In the genomic region with DNA sequence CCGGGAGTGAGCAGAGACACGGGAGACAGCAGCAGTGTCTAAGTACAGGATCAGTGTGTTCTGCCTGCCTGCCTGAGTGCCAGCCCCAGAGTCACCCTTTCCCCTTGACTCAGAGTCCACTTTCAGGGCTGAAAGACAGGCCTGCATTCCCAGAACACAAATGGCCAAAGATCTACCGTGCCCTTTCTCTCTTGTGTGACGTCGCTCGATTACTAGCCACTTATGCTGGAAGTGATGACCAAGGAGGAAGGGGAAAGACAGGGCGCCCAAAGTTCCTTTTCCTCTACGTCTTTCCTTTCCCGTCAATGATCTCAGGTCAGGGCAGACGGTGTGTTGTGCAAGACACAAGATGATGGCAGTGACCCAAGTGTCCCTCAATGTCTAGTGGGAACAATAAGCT, we compare ENCODE assay signal across 16 mouse cellular contexts.
DNase-seq lines count a peak whose midpoint lies in the region; ATAC-seq and TF ChIP-seq lines count a peak whose summit lies in the region.
"Had no signal": no experiment of that assay in that cellular context is flagged by ENCODE, and none has a peak within 500 bp of the region (broad histone marks: within the 10 kb centered on the region; RNA-seq: fewer than 3 reads in every experiment).

No protein-coding gene starts in this region.

- TF ChIP-seq CTCF in heart, adult 2 months (IDR thresholded peaks at IDR 0.05): no peak
- no peak for TF ChIP-seq CTCF in kidney, adult 2 months (conservative IDR thresholded peaks at IDR 0.05; ENCODE audit: insufficient read depth, insufficient read length, low read depth, low read length)
- TF ChIP-seq CTCF in lung, adult 2 months (IDR thresholded peaks at IDR 0.05; ENCODE audit: insufficient read depth, low read length): no peak

- 33% methylated on average over 10 of the region's 10 CpGs for WGBS in heart, adult 2 months
- WGBS in kidney, adult 2 months: 43% methylated on average over 10 of the region's 10 CpGs
- 40% methylated on average over 10 of the region's 10 CpGs for WGBS in lung, adult 2 months
- 82% methylated on average over 10 of the region's 10 CpGs for WGBS in forebrain, embryonic 12.5 days

- intact Hi-C loops in heart, adult 2 months (cut with DNase I): no loop called here

- no peak overlapping the region for H3K4me3 ChIP-seq in heart, adult 2 months
- no peak overlapping the region for H3K4me3 ChIP-seq in kidney, adult 2 months (ENCODE audit: insufficient read depth, low read depth, low read length)
- H3K4me3 ChIP-seq in lung, adult 2 months (replicated peaks; ENCODE audit: extremely low read depth, low read depth, low read length): no peak overlapping the region
- H3K4me3 ChIP-seq in forebrain, embryonic 12.5 days (replicated peaks): no peak overlapping the region
- H3K4me3 ChIP-seq: embryonic facial prominence, embryonic 13.5 days; hindbrain, embryonic 12.5 days; midbrain, embryonic 10.5 days had no signal

- H3K4me1 ChIP-seq in heart, adult 2 months (ENCODE audit: control insufficient read depth, insufficient read depth, low read length): peaks cover 19% of the 10 kb centered on the region
- H3K4me1 ChIP-seq in kidney, adult 2 months (ENCODE audit: control insufficient read depth, insufficient read depth, low read length): peaks cover 15% of the 10 kb centered on the region
- H3K4me1 ChIP-seq in lung, adult 2 months (ENCODE audit: control insufficient read depth, insufficient read depth, low read length): peaks cover 2% of the 10 kb centered on the region; the same call in 1 of the 2 replicates
- no peaks in the 10 kb centered on the region for H3K4me1 ChIP-seq in forebrain, embryonic 12.5 days
- H3K4me1 ChIP-seq: hindbrain, embryonic 12.5 days had no signal

- peaks cover 2% of the 10 kb centered on the region; the same call in 1 of the 2 replicates for H3K36me3 ChIP-seq in heart, adult 2 months (ENCODE audit: control insufficient read depth, insufficient read depth, low read length)
- H3K36me3 ChIP-seq in kidney, adult 2 months (ENCODE audit: control insufficient read depth, insufficient read depth, low read length): no peaks in the 10 kb centered on the region
- no peaks in the 10 kb centered on the region for H3K36me3 ChIP-seq in forebrain, embryonic 12.5 days (replicated peaks)
- H3K36me3 ChIP-seq: embryonic facial prominence, embryonic 13.5 days; hindbrain, embryonic 12.5 days; midbrain, embryonic 10.5 days had no signal

- no peak overlapping the region for H3K9ac ChIP-seq in heart, adult 2 months (ENCODE audit: low read depth, low read length)
- H3K9ac ChIP-seq in forebrain, embryonic 12.5 days: no peak overlapping the region
- H3K9ac ChIP-seq: embryonic facial prominence, embryonic 13.5 days; liver, embryonic 14.5 days had no signal

- TF ChIP-seq EP300 in heart, adult 2 months (IDR thresholded peaks at IDR 0.05; ENCODE audit: insufficient read depth, low read depth, low read length): peak; percentile 46; the same call in 1 of the 2 replicates

- H3K27me3 ChIP-seq in heart, adult 2 months (ENCODE audit: control insufficient read depth, insufficient read depth, low read length): no peaks in the 10 kb centered on the region
- H3K27me3 ChIP-seq in kidney, adult 2 months (replicated peaks; ENCODE audit: control insufficient read depth, insufficient read depth, low read length): no peaks in the 10 kb centered on the region
- no peaks in the 10 kb centered on the region for H3K27me3 ChIP-seq in forebrain, embryonic 12.5 days
- H3K27me3 ChIP-seq: embryonic facial prominence, embryonic 13.5 days had no signal

- DNase-seq in heart, adult 2 months: peak; percentile 35 to 36
- no peak for DNase-seq in heart, adult 11 months
- peak; percentile 58 for DNase-seq in adrenal gland, adult 8-10 months
- peak; percentile 89 for DNase-seq in kidney, adult 2 months
- peak; percentile 9 for DNase-seq in lung, adult 2 months
- DNase-seq in thymus, postnatal 10 days (ENCODE audit: low spot score in 2 of 2): no peak
- DNase-seq in cerebellum, adult 11-12 months: no peak
- DNase-seq: cerebellum, postnatal 36 days; thymus, postnatal 25 days had no signal

- H3K4me2 ChIP-seq in forebrain, embryonic 12.5 days: no peak overlapping the region
- H3K4me2 ChIP-seq: embryonic facial prominence, embryonic 13.5 days; hindbrain, embryonic 12.5 days had no signal

- H3K79me2 ChIP-seq in heart, adult 2 months (replicated peaks; ENCODE audit: control insufficient read depth, insufficient read depth, low read length): no peaks in the 10 kb centered on the region

- no peaks in the 10 kb centered on the region for H3K9me3 ChIP-seq in forebrain, embryonic 12.5 days
- H3K9me3 ChIP-seq: embryonic facial prominence, embryonic 13.5 days; hindbrain, embryonic 12.5 days; midbrain, embryonic 10.5 days had no signal

- no peak overlapping the region for H3K27ac ChIP-seq in heart, adult 2 months
- H3K27ac ChIP-seq in kidney, adult 2 months (ENCODE audit: insufficient read depth, low read depth, low read length): no peak overlapping the region
- H3K27ac ChIP-seq in forebrain, embryonic 12.5 days: no peak overlapping the region
- H3K27ac ChIP-seq: embryonic facial prominence, embryonic 13.5 days; hindbrain, embryonic 12.5 days; liver, embryonic 14.5 days; midbrain, embryonic 10.5 days had no signal

- no peak for TF ChIP-seq POLR2A in heart, adult 2 months (IDR thresholded peaks at IDR 0.05; ENCODE audit: insufficient read depth, low read depth, low read length)
- TF ChIP-seq POLR2A in kidney, adult 2 months (IDR thresholded peaks at IDR 0.05; ENCODE audit: low read depth, low read length): no peak
- no peak for TF ChIP-seq POLR2A in lung, adult 2 months (IDR thresholded peaks at IDR 0.05; ENCODE audit: borderline replicate concordance, extremely low read depth, low read depth, low read length)

- no peak for ATAC-seq in forebrain, embryonic 12.5 days (ENCODE audit: low FRiP score)
- ATAC-seq: forebrain, embryonic 14.5 days; intestine, postnatal 0 days had no signal

Comparison
In these comparisons a context has a peak if more than half of its experiments do, and no peak if none do; other contexts are left out.
1. DNase-seq: peak in heart, adult 2 months (2 of 2), adrenal gland, adult 8-10 months (single experiment), kidney, adult 2 months (single experiment) and lung, adult 2 months (single experiment); none in heart, adult 11 months (single experiment), thymus, postnatal 10 days (0 of 2) and cerebellum, adult 11-12 months (single experiment).